Mouse (Mus musculus) monocyte, adult 59 days (primary cell): ENCODE data around the gene Tsen54. TPM values are rescaled to one million over a fixed set of nuclear protein-coding genes. Genes with fewer than 3 reads are reported as not detected.

Source experiments
- total RNA-seq, 2 experiments: library from RNA; stranded (reverse); gene quantifications; one replicate each; pipeline ENCODE4 v1.2.4; 2023

The Tsen54 gene
- 10 to 100 TPM; 17.0 to 17.7 TPM for total RNA-seq

DNA sequence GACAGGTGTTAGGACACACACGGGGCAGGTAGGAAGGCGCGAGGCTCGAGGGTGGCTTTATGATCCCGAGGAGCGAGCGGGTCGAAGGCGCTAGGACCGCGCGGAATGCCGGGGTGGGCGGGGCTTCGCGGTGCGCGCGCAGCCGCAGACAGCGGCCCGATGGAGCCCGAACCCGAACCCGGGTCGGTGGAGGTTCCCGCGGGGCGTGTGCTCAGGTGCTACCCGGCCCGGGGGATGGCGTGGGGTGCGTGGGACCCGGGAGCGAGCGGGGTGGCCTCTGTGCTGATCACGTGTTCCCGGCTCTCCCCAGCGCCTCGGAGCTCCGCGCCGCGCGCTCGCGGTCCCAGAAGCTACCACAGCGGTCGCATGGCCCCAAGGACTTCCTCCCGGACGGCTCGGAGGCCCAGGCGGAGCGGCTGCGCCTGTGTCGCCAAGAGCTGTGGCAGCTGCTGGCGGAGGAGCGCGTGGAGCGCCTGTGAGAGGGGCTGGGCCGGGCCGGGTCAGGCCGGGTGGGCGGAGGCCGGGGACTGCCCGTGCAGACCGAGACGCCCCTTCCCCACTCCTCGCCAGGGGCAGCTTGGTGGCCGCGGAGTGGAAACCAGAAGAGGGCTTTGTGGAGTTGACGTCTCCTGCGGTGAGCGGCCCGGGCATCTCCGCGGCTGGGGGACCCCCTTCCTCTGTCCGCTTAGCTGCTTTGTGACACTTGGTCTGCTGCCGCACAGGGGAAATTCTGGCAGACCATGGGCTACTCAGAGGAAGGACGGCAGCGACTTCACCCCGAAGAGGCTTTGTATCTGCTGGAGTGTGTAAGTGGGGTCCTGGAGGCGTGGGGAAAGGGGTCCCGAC is at the start of gene Tsen54:
Tsen54 (plus strand) TSS at position 120 of the 846 bp plus-strand sequence.

DNA sequence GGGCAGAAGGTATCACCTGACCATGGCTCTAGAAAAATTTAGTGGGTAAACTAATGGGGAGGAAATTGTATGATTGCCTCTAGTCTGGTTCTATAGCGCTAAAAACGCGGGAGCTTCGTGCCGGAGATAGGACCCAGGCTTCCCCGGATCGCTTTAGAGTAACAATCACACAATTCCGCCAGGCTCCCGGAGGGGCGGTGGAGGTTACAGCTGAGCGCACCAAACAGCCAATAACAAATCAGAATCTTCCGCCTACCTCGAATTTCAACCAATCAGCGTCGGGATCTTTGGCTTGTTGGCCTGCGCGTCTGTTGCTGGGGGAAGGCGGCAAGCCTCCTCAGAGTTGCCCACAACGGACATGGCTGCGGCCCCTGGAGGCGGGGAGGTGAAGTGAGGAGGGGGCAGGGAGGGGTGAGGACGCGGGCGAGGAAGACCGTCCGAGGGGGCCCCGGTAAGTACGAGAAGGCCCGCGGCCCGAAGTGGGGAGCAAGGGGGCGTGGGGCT is 49.4 kb upstream of the Tsen54 start, which contains the start of gene Tmem94:
Tmem94 (plus strand) TSS at position 331 of the 504 bp plus-strand sequence.

DNA sequence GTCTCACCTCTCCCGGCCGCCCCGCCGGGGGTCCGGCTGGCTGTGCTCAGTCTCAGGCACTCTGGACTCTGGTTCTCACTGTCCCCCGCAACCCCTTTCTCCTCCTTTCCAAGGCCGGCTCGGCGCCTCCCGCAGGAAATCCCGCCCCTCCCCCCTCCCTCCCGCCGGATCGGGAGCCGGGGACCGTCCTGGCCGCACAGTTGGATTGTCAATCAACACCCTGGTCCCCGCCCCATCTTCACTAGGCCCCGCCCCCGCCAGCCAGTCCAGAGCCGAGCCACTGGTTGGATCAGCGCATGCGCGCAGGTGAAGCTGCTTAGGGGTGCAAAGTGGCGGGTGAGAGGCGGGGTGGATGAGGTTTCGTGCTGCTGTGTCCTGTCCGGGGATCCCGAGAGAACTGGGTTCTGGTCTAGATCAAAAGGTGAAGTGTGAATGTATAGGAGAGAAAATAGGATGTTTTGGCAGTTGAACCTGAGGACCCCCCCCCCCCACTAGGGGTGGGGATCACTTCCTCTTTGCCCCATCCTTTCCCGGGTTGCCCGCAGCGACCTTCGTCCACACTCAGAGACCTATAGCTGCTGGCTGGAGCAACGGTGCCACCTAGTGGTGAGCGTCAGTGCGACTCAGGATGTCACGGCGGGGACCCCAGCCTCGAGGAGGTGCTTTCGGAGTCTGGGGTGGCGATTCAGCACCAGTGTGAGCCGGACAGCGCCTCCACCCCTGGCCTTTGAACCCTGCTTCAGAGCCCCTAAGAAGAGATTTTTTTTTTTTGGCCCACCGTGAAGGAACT is 822 bp upstream of the Tsen54 start, which contains the start of gene Caskin2:
Caskin2 (minus strand) TSS at position 133 of the 790 bp plus-strand sequence.

DNA sequence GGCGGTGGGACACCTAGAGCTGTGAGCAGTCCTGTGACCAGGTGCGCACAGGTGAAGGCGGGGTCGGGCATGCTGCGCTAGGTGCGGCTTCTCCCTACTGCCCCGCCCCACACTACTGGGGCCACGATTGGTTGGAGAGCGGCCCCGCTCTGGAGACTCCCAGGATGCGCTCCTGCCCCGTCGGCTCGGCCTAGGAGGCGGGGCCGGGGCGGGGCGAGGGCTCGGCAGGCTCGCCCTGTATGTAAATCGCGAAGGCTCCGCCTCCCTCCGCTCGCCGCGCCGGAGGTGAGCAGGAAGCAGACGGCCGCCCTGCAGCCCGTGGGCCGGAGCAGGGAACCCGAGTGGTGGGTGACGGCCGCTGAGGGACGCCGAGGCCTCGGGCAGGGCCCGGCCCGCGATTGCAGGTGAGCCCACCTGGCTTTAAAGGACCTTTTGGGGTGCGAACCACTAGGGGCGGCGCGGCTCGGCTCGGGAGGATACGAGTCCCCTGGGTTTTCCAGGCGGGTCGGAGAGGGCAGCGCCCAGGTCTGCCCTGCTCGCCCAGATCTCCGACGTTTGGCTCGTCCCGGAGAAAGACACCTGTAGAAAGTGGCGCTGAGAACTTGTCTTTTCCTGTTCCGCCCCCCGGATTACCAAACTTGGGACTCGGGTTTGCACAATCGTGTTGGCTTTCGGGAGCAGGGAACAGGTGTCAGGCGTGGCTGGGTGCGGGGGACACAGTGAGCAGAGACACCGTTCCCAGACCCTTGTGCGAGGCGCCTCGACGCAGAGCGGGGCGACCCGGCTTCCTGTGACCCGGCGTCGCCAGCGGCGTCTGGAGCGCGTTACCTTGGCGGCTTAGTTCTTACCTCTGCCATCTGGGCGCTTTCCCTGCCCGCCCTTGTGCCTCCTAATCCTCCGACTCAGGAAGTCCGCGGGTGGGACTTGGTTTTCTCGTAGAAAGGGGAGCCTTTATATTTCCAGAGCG is 9.5 kb downstream of the Tsen54 start, which contains the start of gene Llgl2:
Llgl2 (plus strand) TSS at position 276 of the 967 bp plus-strand sequence.

DNA sequence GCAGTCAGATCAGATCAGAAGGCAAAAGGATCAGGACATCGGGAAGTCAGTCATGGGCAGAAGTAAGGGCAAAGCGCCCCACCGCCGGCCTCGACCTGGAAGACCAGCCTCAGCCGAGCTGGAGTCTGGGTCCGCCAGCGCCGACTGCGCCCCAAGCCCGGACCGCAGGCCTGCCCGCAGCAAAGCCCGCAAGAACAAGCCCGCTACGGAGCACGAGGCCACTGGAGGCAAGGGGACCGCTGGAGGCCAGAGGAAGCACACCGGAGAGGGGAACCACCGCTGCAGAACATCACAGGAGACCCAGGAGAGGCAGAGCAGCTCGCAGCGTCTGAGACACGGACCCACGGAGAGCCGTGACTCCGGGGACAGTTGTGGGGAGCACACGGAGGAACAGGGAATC is 43.8 kb downstream of the Tsen54 start, which contains the start of gene Myo15b:
Myo15b (plus strand) TSS at position 53 of the 400 bp plus-strand sequence.

Other genes starting within 250 kb of the Tsen54 start
- 10 to 100 TPM; 19.5 to 22.1 TPM for gene Mrps7, start 210.8 kb upstream of the Tsen54 start, total RNA-seq
- 10 to 100 TPM; 74.0 to 86.5 TPM for gene Gga3, start 210.7 kb upstream of the Tsen54 start, total RNA-seq
- gene Mif4gd, start 201.8 kb upstream of the Tsen54 start, total RNA-seq: 10 to 100 TPM; 42.1 to 46.5 TPM
- 10 to 100 TPM; 36.3 to 40.4 TPM for gene Slc25a19, start 186.4 kb upstream of the Tsen54 start, total RNA-seq
- gene Grb2, start 106.1 kb upstream of the Tsen54 start, total RNA-seq: 100 to 1,000 TPM; 226 to 238 TPM
- 10 to 100 TPM; 54.7 to 60.5 TPM for gene Tmem94, start 49.3 kb upstream of the Tsen54 start, total RNA-seq
- 1 to 10 TPM; 1.2 to 1.3 TPM for gene Caskin2, start 1.1 kb upstream of the Tsen54 start, total RNA-seq
- gene Llgl2, start 9.3 kb downstream of the Tsen54 start, total RNA-seq: 10 to 100 TPM in 1 of 2 experiments, 1 to 10 TPM in 1; 8.1 to 14.9 TPM
- gene Myo15b, start 43.7 kb downstream of the Tsen54 start, total RNA-seq: not detected
- gene Smim5, start 85.2 kb downstream of the Tsen54 start, total RNA-seq: 10 to 100 TPM; 22.9 to 25.2 TPM
- gene Smim6, start 97.3 kb downstream of the Tsen54 start, total RNA-seq: 1 to 10 TPM; 2.4 to 5.0 TPM
- 10 to 100 TPM; 25.9 to 34.3 TPM for gene Sap30bp, start 118.6 kb downstream of the Tsen54 start, total RNA-seq
- gene Recql5, start 118.8 kb downstream of the Tsen54 start, total RNA-seq: 10 to 100 TPM; 23.9 to 26.2 TPM
- 1 to 10 TPM in 1 of 2 experiments, not detected in 1; 1.6 TPM for gene Itgb4, start 160.0 kb downstream of the Tsen54 start, total RNA-seq
- 10 to 100 TPM in 1 of 2 experiments, 1 to 10 TPM in 1; 9.6 to 10.4 TPM for gene Galk1, start 198.0 kb downstream of the Tsen54 start, total RNA-seq
- gene H3f3b, start 213.2 kb downstream of the Tsen54 start, total RNA-seq: 1,000 to 10,000 TPM; 3,280 to 3,497 TPM
- 10 to 100 TPM; 32.3 to 41.4 TPM for gene Unk, start 215.6 kb downstream of the Tsen54 start, total RNA-seq